Mouse (Mus musculus) heart, postnatal 0 days (tissue): ENCODE measurements around the gene Plcb1.

Experiments
- CTCF ChIP-seq: IDR thresholded peaks from 2 replicates; pipeline ENCODE4 v1.5.1; 2016; ENCODE audit warnings: antibody characterized with exemption, control low read depth, low read depth
- EP300 ChIP-seq: IDR thresholded peaks from 2 replicates; pipeline ENCODE4 v1.6.1; 2016; ENCODE audit warnings: antibody characterized with exemption, low read depth

DNA sequence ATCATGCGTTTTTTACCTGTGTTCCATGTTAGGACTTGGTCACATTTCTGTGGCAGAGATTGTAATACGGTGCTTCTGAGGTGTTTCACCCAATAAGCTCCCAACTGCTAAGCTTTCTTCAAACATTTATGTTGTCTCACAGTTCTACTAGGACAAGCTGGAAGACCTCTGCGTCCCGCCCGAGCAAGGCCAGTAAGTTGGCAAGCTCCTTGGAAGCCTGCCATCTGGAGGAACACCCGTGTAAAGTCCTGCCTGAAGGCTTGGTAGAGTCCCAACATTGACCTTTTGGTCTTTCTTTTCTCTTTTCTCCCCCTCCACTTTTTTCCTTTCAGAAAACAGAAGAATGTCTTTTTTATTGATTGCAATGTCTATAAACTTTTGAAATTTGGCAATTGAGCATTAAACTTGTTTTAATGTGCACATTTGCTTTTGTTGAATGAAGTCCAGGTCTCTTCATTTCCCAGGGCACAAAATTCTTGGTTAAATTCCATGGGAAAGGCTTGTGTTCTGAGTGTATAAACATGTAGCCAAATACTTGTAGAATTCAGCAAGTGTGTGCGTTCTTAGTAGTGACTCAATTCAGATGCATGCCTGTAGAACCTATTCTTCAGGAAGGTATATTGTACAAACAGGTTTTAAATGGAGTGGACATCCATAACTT, 79.2 kb downstream of the Plcb1 start:
- TF ChIP-seq CTCF (peak; percentile 27; the same call in 1 of the 2 replicates), EP300 (no peak)
